Mouse (Mus musculus): Measurements from ENCODE around the gene Ankrd33. TPM values are rescaled to one million over a fixed set of nuclear protein-coding genes. Genes with fewer than 3 reads are reported as not detected.

Ankrd33 gene
- polyA plus RNA-seq, 1 experiment from 2014 or later: not detected

- H3K9ac ChIP-seq (replicated peaks): no peak overlapping the region
- H3K9me3 ChIP-seq: no peaks in the 10 kb centered on the region
- no peak overlapping the region for H3K27ac ChIP-seq (replicated peaks)
- no peak overlapping the region for H3K4me3 ChIP-seq
- ATAC-seq (ENCODE audit: low FRiP score, low read depth): no peak
- no peaks in the 10 kb centered on the region for H3K36me3 ChIP-seq
- H3K27me3 ChIP-seq: peaks cover 51% of the 10 kb centered on the region
- H3K4me1 ChIP-seq: peaks cover 46% of the 10 kb centered on the region
- no peak overlapping the region for H3K4me2 ChIP-seq (replicated peaks)
- 23% methylated on average over 8 of the region's 8 CpGs for WGBS
Observed at GRCm38 (mm10) chr15:101143494-101143893, 27.9 kb downstream of the Ankrd33 start.

DNA sequence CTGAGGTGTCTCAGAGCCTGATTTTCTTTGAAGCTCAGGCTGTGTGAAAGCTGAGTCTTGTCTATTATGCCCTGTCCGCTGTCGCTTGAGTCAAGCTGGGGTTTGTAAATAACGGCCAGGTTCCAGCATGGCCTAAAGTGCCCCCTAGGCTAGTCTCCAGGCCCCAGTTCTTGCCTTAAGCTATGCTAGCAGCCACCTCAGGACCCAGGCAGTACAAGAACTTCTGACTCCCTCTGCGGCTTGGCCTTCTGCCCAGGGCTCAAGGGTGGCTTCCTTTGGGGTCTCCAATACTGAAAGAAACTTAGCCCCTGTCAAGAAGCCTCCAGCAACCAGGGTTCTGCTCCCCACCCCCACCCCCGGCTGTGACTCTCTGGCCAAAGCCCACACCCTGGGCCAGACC lies 28.6 kb downstream of the Ankrd33 start:
- Histone ChIP-seq H3K9ac (replicated peaks) (no peak overlapping the region), H3K36me3 (no peaks in the 10 kb centered on the region), H3K4me1 (peaks cover 45% of the 10 kb centered on the region), H3K27me3 (peaks cover 45% of the 10 kb centered on the region), H3K4me3 (no peak overlapping the region), H3K4me2 (replicated peaks) (no peak overlapping the region), H3K9me3 (no peaks in the 10 kb centered on the region), H3K27ac (replicated peaks) (no peak overlapping the region)
- ATAC-seq (ENCODE audit: low FRiP score, low read depth): no peak
- 83% methylated on average over 5 of the region's 5 CpGs for WGBS

DNA sequence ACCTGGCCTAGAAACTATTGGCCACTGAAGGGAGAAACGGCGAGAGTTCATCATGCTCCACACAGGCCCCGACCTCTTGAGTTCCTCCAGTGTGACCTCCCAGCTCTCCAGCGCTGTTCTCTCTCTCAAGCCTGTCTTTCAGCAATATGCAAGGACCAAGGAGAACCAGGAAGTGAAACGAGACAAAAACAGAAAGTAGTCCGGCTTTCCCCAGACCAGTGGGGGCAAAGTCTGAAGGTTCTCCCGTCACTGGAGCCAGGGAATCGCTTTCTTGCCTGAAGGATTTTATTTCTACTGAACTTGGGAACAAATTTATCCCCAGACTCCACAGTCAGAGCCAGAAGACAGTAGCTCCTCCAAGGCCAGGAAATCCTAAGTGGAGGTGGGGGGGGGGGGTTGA lies 29.2 kb downstream of the Ankrd33 start:
- Histone ChIP-seq H3K36me3 (no peaks in the 10 kb centered on the region), H3K4me2 (replicated peaks) (no peak overlapping the region), H3K27ac (replicated peaks) (no peak overlapping the region), H3K9ac (replicated peaks) (no peak overlapping the region), H3K4me1 (peaks cover 39% of the 10 kb centered on the region), H3K4me3 (no peak overlapping the region), H3K27me3 (peaks cover 41% of the 10 kb centered on the region), H3K9me3 (no peaks in the 10 kb centered on the region)
- no peak for ATAC-seq (ENCODE audit: low FRiP score, low read depth)
- WGBS: 88% methylated on average over 8 of the region's 8 CpGs

- peak; percentile 92 for ATAC-seq (ENCODE audit: low FRiP score, low read depth)
- H3K27ac ChIP-seq (replicated peaks): no peak overlapping the region
- H3K4me3 ChIP-seq: 0 out of 2 replicates have a peak overlapping the region, but pooled peaks have one; percentile 6
- H3K9me3 ChIP-seq: no peaks in the 10 kb centered on the region
- peaks cover 35% of the 10 kb centered on the region for H3K27me3 ChIP-seq
- WGBS: 10% methylated on average over 19 of the region's 19 CpGs
- peak overlapping the region; percentile 43 for H3K4me2 ChIP-seq (replicated peaks)
- peaks cover 31% of the 10 kb centered on the region for H3K4me1 ChIP-seq
- H3K9ac ChIP-seq (replicated peaks): peak overlapping the region; percentile 31; the same call in 1 of the 2 replicates
- no peaks in the 10 kb centered on the region for H3K36me3 ChIP-seq
Observed at GRCm38 (mm10) chr15:101145424-101146099, 30.0 kb downstream of the Ankrd33 start.

GRCm38 (mm10) chr15:101146100-101146965 lies 30.8 kb downstream of the Ankrd33 start:
- no peaks in the 10 kb centered on the region for H3K9me3 ChIP-seq
- no peak overlapping the region for H3K27ac ChIP-seq (replicated peaks)
- no peaks in the 10 kb centered on the region for H3K36me3 ChIP-seq
- peaks cover 26% of the 10 kb centered on the region for H3K4me1 ChIP-seq
- H3K4me2 ChIP-seq (replicated peaks): no peak overlapping the region
- H3K4me3 ChIP-seq: no peak overlapping the region
- 72% methylated on average over 15 of the region's 15 CpGs for WGBS
- H3K27me3 ChIP-seq: peaks cover 34% of the 10 kb centered on the region
- no peak for ATAC-seq (ENCODE audit: low FRiP score, low read depth)
- no peak overlapping the region for H3K9ac ChIP-seq (replicated peaks)

DNA sequence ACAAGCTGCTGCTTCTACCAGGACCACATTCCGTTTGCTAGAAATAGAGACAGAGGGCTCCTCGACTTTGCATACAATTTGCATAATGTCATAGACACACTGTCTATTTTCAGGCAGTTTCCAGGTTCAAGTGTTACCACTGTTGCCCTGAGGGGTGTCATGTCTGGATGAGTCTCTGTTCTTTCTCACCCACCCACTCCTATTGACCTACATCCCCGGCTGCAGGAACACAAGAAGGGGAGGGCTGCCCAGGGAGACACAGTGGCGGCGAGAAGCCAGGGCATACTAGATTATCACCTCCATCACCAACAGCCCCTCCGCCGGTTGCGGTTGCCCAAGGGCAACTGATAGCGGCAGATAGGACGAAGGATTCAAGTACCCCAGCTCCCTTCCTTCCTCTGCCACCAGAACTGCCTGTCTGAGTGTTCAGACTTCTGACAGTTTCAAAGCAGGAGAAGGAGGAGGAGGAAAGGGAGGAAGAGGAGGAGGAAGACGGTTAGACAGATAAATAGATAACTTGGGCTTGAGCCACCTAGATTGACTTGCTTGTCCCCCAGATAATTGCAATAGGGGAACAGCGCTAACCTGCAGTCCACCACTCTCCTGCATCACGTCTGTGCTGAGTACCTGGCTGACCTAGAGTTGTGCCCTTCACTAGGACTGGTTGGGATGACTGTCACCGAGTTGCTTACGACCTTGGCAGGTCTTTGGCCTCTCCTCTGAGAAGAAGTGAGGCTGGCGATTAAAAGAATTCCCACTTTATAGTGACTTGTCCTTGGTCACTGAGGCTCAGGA lies 31.8 kb downstream of the Ankrd33 start:
- H3K9me3 ChIP-seq: no peaks in the 10 kb centered on the region
- H3K27ac ChIP-seq (replicated peaks): no peak overlapping the region
- WGBS: 84% methylated on average over 16 of the region's 16 CpGs

DNA sequence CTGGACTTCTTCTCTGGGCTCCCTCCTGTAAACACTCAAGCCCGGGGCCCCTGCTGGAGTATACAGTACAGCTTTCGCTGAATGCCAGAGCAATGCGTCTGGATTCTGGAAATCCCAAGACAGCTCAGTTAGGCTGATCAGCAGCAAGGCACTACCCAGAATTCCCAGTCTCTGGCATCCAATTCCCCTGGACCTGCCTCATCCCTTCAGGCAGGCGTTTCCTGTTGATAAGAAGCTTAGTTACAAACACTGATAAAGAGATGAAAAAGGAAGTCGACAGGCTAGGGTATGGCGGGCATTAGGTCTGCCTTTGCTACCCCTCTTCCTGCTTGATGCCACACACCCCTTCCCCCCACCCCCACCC lies 32.3 kb downstream of the Ankrd33 start:
- ATAC-seq (ENCODE audit: low FRiP score, low read depth): no peak
- Histone ChIP-seq H3K27me3 (peaks cover 26% of the 10 kb centered on the region), H3K9me3 (no peaks in the 10 kb centered on the region), H3K4me3 (no peak overlapping the region), H3K27ac (replicated peaks) (no peak overlapping the region), H3K9ac (replicated peaks) (no peak overlapping the region), H3K36me3 (no peaks in the 10 kb centered on the region), H3K4me1 (peaks cover 23% of the 10 kb centered on the region), H3K4me2 (replicated peaks) (no peak overlapping the region)
- 62% methylated on average over 6 of the region's 6 CpGs for WGBS

More for the DNA sequence above, 31.8 kb downstream of the Ankrd33 start:
- H3K27me3 ChIP-seq: peaks cover 31% of the 10 kb centered on the region
- no peak overlapping the region for H3K9ac ChIP-seq (replicated peaks)
- peaks cover 26% of the 10 kb centered on the region for H3K4me1 ChIP-seq
- H3K36me3 ChIP-seq: no peaks in the 10 kb centered on the region
- H3K4me3 ChIP-seq: no peak overlapping the region
- H3K4me2 ChIP-seq (replicated peaks): no peak overlapping the region
- ATAC-seq (ENCODE audit: low FRiP score, low read depth): no peak

DNA sequence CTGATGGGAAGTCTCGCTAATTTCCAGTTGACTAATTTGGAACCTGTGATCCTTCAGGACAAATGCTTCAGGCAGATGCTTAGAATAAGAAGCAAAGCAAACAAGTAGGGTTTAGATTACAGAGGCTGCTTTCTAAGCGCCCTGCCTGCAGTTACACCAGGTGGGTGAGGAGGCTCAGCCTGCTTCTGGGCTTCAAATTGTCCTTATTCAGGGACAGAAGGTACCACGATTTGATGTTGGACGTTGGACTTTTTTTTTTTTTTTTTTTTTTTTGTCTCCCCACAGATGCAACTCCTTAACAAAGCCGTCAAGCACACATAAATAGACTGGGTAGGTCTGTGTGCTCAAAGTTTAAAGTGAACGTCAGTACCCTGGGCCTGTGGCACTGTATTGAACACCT lies 33.0 kb downstream of the Ankrd33 start:
- Histone ChIP-seq H3K4me2 (replicated peaks) (no peak overlapping the region), H3K9me3 (no peaks in the 10 kb centered on the region), H3K36me3 (no peaks in the 10 kb centered on the region), H3K27ac (replicated peaks) (no peak overlapping the region), H3K4me3 (no peak overlapping the region), H3K4me1 (peaks cover 16% of the 10 kb centered on the region), H3K9ac (replicated peaks) (no peak overlapping the region), H3K27me3 (peaks cover 19% of the 10 kb centered on the region)
- ATAC-seq (ENCODE audit: low FRiP score, low read depth): no peak
- WGBS: 74% methylated on average over 6 of the region's 6 CpGs

DNA sequence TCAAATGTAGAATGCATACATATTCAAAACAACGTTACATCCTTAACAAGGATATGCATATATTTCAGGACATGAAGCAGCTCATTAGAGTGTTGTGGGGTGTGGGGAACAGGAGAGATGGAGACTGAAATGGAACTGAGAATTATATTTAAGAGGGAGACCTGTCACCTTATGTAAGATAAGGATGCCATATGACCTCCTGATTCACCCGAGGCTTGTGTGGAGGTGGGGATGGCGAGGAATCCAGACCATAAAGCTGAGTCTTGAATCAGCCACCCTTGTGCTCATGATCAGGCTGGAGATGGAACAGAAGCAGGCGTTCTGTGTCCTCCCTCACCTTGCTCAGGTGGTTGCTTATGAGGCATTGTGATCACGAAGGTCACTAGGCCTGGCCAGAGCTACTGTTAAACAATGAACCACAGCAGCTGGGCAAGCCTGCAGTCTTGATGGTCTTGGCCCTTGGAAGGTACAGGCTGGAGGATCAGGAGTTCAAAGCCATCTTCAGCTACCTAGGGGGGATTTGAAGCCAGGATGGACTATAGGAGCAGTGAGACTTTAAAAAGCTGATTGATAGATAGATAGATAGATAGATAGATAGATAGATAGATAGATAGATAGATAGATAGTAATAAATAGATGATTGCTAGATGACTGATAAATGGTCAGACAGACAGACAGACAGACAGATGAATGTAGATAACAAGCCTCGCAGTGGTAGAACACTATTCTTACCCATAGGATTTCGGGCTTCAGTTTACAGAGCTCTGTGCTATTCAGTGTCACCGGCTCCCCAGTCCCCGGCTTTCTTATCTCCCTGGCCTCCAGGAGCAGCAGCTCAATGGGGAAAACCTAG lies 36.1 kb downstream of the Ankrd33 start:
- no peak overlapping the region for H3K4me3 ChIP-seq
- WGBS: 76% methylated on average over 9 of the region's 9 CpGs
- H3K4me2 ChIP-seq (replicated peaks): no peak overlapping the region
- H3K27ac ChIP-seq (replicated peaks): no peak overlapping the region
- H3K4me1 ChIP-seq: peaks cover 3% of the 10 kb centered on the region; the same call in 1 of the 2 replicates
- peaks cover 9% of the 10 kb centered on the region; the same call in 1 of the 2 replicates for H3K27me3 ChIP-seq
- 0 out of 2 replicates have a peak, but pooled peaks cover 1% of the 10 kb centered on the region for H3K9me3 ChIP-seq
- no peaks in the 10 kb centered on the region for H3K36me3 ChIP-seq
- no peak overlapping the region for H3K9ac ChIP-seq (replicated peaks)
- ATAC-seq (ENCODE audit: low FRiP score, low read depth): no peak

GRCm38 (mm10) chr15:101154700-101155616 lies 39.4 kb downstream of the Ankrd33 start:
- no peak overlapping the region for H3K27ac ChIP-seq (replicated peaks)
- H3K9me3 ChIP-seq: 0 out of 2 replicates have a peak, but pooled peaks cover 6% of the 10 kb centered on the region
- ATAC-seq (ENCODE audit: low FRiP score, low read depth): no peak
- WGBS: 85% methylated on average over 7 of the region's 7 CpGs
- peaks cover 6% of the 10 kb centered on the region for H3K4me1 ChIP-seq
- no peaks in the 10 kb centered on the region for H3K27me3 ChIP-seq
- H3K4me3 ChIP-seq: no peak overlapping the region
- H3K9ac ChIP-seq (replicated peaks): no peak overlapping the region
- no peaks in the 10 kb centered on the region for H3K36me3 ChIP-seq
- H3K4me2 ChIP-seq (replicated peaks): no peak overlapping the region
